Mouse (Mus musculus) erythroblast, embryonic 14.5 days (primary cell): ENCODE measurements around the gene Gm5134.

ENCODE experiments used
- GATA1 ChIP-seq: IDR thresholded peaks from 2 replicates; pipeline ENCODE4 v1.6.1; 2012; ENCODE audit warnings: low read length, inconsistent platforms, mixed read lengths
- TAL1 ChIP-seq: IDR thresholded peaks from 3 replicates; pipeline ENCODE4 v1.6.1; 2012; ENCODE audit warnings: low read length, inconsistent platforms, mixed read lengths

DNA sequence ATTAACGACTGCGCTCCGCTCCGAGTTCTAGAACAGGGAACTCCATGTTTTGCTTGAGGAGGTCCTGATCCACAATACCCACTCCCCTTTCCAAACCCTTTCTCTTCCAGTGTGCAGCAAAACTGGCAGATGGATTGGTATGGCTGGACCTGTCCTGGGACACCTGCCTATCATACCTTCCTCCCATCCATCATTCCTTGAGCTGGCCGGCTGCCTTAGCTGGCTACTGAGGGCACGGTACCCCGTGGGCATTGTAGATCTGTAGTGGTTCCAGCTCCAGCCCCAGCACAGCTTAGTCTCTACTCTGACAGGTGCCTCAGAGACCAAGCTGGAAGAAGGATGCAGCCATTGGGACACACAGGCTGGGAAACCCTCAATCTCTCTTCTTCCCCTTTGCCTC lies 23.0 kb upstream of the Gm5134 start:
- TF ChIP-seq TAL1 (no peak), GATA1 (no peak)
